Mouse (Mus musculus) stomach, postnatal 0 days (tissue): Measurements from ENCODE around the gene Cdyl.

Experiments used
- CTCF ChIP-seq: IDR thresholded peaks from 2 replicates; pipeline ENCODE4 v1.5.1; 2016; ENCODE audit warnings: antibody characterized with exemption, low read depth, mild to moderate bottlenecking, moderate library complexity
- EP300 ChIP-seq: optimal IDR thresholded peaks from 2 replicates; pipeline ENCODE3; 2016; ENCODE audit warnings: antibody characterized with exemption

DNA sequence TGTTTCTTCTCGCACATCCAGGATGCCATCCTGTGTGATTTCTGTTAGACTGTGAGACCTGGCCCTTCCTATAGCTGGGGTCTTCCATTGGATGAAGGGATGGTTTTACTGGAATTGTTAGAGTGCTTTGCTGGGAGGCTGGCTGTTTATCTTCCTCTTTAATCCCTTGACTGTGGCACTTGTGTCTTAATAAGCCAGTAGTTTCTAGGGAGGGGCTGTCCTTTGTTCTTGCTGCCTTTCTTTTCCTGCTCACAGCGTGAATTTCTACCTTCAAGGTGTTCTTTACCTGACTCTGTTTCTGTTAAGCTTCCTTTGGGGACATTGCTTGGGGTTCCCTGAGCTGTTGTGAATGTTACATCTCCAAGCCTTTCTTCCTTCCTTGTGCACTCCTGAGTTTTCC lies 110.0 kb downstream of the Cdyl start:
- TF ChIP-seq CTCF (no peak), EP300 (no peak)
